Mouse (Mus musculus) kidney, adult 2 months (tissue): ENCODE results near the gene Zbtb8a. TPM values are rescaled to one million over a fixed set of nuclear protein-coding genes. Genes with fewer than 3 reads are reported as not detected.

Experiments used
- DNase-seq: peaks from one replicate; pipeline ENCODE4 v3.0.0; 2021
- H3K27ac ChIP-seq: fragments of 200-500 bp; 2 replicates; pipeline ENCODE4 v1.5.1; 2012; ENCODE audit warnings: low read depth, low read length, control low read depth, inconsistent platforms; ENCODE audit not compliant: insufficient read depth
- H3K27me3 ChIP-seq: fragments of 200-500 bp; replicated peaks from 2 replicates; pipeline ENCODE4 v1.6.1; 2012; ENCODE audit warnings: mild to moderate bottlenecking, moderate library complexity, low read length, inconsistent platforms; ENCODE audit not compliant: control insufficient read depth, insufficient read depth
- H3K36me3 ChIP-seq: fragments of 200-500 bp; 2 replicates; pipeline ENCODE4 v1.6.1; 2012; ENCODE audit warnings: mild to moderate bottlenecking, moderate library complexity, low read length, inconsistent platforms; ENCODE audit not compliant: control insufficient read depth, insufficient read depth
- H3K4me1 ChIP-seq: fragments of 200-500 bp; 2 replicates; pipeline ENCODE4 v1.6.1; 2011; ENCODE audit warnings: low read length; ENCODE audit not compliant: control insufficient read depth, insufficient read depth
- H3K4me3 ChIP-seq: fragments of 200-500 bp; 2 replicates; pipeline ENCODE4 v1.5.1; 2011; ENCODE audit warnings: mild to moderate bottlenecking, low read depth, low read length, control low read depth; ENCODE audit not compliant: insufficient read depth
- CTCF ChIP-seq: fragments of 200-500 bp; conservative IDR thresholded peaks from 2 replicates; pipeline ENCODE4 v1.5.1; 2011; ENCODE audit warnings: low read depth, mild to moderate bottlenecking, control low read depth, low read length, moderate library complexity, mixed read lengths; ENCODE audit not compliant: insufficient read depth, insufficient read length
- POLR2A ChIP-seq: fragments of 200-500 bp; IDR thresholded peaks from one replicate; pipeline ENCODE4 v1.6.1; 2011; ENCODE audit warnings: low read depth, low read length, control low read depth
- whole genome bisulfite sequencing: fragments of 180-500 bp; shearing (Covaris S2); methylation state at CpG from one replicate; pipeline ENCODE4 v1.1.7; 2018; 5-methylcytosine and 5-hydroxymethylcytosine counted together
- polyA plus RNA-seq: library from polyadenylated mRNA; depleted of rRNA; stranded (reverse); fragments of >200 nt; gene quantifications from 2 replicates; pipeline ENCODE4 v1.2.3, GENCODE M21; 2012

Gene Zbtb8a
- polyA plus RNA-seq, 1 experiment: 5.4 TPM

DNA sequence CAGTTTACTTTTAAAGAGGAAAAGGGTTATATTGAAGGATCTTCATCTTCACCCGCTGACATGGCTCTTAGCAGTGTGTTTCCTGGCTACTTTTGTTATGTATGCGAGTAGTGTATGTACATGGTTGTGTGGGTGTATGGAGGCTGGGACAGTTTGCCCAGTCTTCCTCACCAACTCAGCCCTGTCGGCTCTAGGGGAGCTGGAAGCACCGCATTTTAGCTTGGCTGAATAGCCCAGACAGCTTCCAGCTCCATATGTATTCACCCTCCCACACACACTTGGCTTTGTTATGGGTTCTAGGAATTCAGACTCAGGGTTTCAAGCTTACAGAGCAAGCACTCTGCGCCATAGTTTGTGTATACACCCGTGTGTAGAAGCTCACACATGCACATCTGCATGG is 26.8 kb downstream of the Zbtb8a start:
- Histone ChIP-seq H3K36me3 (peaks cover 1% of the 10 kb centered on the region; the same call in 1 of the 2 replicates), H3K27me3 (no peaks in the 10 kb centered on the region), H3K27ac (no peak overlapping the region), H3K4me3 (no peak overlapping the region), H3K4me1 (no peaks in the 10 kb centered on the region)
- WGBS: 70% methylated on average over 6 of the region's 6 CpGs
- no peak for TF ChIP-seq CTCF
- TF ChIP-seq POLR2A: no peak
- no peak for DNase-seq

DNA sequence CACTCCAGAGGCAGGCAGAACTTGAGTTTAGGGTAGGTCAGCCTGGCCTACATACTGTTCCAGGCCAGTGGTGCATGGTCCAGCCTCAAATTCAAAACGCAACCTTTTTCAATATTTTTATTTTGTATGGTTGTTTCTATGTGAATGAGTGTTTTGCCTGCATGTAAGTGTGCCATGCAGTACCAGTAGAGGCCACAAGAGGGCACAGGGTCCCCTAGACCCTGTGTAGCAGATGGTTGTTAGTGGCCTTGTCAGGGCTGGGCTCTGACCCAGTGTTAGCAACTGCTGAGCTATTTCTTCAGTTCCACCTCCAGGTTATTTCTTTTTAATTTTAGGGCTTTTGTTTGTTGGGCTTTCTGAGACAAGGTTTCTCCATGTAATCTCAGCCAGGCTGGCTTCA is 27.3 kb downstream of the Zbtb8a start:
- H3K36me3 ChIP-seq: peaks cover 1% of the 10 kb centered on the region; the same call in 1 of the 2 replicates
- 2% methylated on average over 1 of the region's 1 CpGs for WGBS
- peak; percentile 78 for DNase-seq
- TF ChIP-seq CTCF: peak; percentile 95
- TF ChIP-seq POLR2A: no peak
- H3K4me1 ChIP-seq: no peaks in the 10 kb centered on the region
- no peak overlapping the region for H3K4me3 ChIP-seq
- H3K27me3 ChIP-seq: no peaks in the 10 kb centered on the region
- no peak overlapping the region for H3K27ac ChIP-seq

DNA sequence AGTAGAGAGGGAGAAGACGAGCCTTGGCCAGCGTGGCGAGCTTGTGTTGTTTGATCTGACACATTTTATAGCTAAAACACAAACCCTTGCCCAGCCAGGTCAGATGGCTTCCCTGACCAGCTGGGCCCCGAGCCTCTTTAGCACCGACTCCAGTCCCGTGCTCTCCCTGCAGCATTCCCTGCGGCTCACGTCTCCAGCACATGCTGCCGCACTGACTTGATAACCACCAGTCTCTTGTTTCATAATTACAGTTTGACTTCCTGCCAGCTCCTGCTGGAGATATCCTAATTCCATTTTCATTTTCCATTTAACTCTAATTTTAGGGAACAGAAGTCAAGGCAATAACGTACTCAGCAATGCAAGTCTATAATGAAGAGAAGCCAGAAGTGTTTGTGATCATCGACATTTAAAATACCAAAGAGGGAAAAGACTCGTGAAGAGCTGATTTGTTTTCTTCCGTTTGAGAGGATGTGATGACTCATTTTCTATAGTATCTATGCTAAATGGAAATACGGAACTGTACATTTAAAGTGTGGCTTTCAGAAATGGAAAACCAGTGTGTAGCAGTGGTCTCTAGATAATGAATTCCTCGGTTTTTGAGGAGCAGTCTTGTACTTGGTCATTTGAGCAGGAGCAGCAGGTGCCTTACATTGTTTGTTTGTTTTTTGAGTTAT is 31.3 kb downstream of the Zbtb8a start:
- no peaks in the 10 kb centered on the region for H3K27me3 ChIP-seq
- TF ChIP-seq POLR2A (no peak), CTCF (no peak)
- H3K27ac ChIP-seq: no peak overlapping the region
- H3K4me3 ChIP-seq: no peak overlapping the region
- peaks cover 8% of the 10 kb centered on the region for H3K36me3 ChIP-seq
- 61% methylated on average over 15 of the region's 15 CpGs for WGBS
- DNase-seq: peak; percentile 31
- no peaks in the 10 kb centered on the region for H3K4me1 ChIP-seq

DNA sequence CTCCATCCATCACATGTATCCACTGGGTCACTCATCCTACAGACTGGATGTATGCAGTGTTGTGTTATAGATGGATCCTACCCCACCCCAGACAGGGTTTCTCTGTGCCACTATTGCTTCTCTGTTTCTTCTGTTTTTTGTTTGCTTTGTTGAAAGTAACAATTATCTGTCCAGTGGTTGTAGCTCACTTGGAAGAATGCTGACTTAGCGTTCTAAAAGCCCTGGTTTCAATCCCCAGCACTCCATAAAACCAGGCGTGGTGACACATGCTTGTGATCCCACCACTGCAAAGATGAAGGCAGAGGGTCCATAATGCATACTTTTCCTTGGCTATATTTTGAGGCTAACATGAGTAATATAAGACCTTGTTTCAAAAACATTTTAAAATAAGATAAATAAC is 35.2 kb downstream of the Zbtb8a start:
- Histone ChIP-seq H3K4me1 (no peaks in the 10 kb centered on the region), H3K4me3 (no peak overlapping the region), H3K27me3 (no peaks in the 10 kb centered on the region), H3K27ac (no peak overlapping the region), H3K36me3 (peaks cover 8% of the 10 kb centered on the region)
- no peak for TF ChIP-seq POLR2A
- TF ChIP-seq CTCF: no peak
- no peak for DNase-seq
- WGBS: 96% methylated on average over 2 of the region's 2 CpGs

DNA sequence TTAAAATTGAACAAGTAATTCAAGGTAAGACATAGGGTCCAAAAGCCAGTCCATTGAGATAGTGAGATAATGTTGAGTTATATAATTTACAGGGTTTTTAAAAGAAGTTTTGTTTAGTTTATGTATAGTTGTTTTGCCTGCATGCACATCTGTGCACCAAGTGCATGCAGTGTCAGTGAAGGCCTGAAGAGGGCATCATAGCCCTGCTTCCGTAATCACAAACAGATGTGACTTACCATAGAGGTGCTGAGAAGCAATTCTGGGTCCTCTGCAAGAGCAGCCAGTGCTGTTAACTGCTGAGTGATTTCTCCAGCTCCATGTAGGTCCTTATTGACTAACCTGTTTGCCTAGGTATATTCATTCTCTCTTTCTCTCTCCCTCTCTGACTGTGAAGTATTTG is 36.0 kb downstream of the Zbtb8a start:
- TF ChIP-seq POLR2A (no peak), CTCF (peak; percentile 40)
- 88% methylated on average over 1 of the region's 1 CpGs for whole genome bisulfite sequencing
- no peak for DNase-seq
- no peak overlapping the region for H3K4me3 ChIP-seq
- H3K27me3 ChIP-seq: no peaks in the 10 kb centered on the region
- no peak overlapping the region for H3K27ac ChIP-seq
- peaks cover 8% of the 10 kb centered on the region for H3K36me3 ChIP-seq
- H3K4me1 ChIP-seq: no peaks in the 10 kb centered on the region

DNA sequence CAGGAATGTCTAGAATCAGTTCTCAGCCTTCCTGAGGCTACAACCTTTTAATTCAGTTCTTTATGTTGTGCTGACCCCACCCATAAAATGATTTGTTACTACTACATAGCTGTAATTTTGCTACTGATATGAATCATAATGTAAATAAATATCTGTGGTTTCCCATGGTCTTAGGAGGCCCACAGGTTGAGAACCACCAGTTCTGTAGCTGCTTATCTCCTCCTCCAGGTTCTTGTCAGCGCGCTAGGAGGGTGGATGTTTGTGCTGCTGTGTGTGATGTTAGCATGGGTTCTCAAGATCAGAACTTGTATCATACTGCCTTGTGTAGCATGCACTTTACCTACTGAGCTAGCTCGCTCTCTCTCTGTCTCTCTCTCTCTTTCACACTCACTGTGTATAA is 38.2 kb downstream of the Zbtb8a start:
- TF ChIP-seq POLR2A: no peak
- TF ChIP-seq CTCF: no peak
- no peak for DNase-seq
- Histone ChIP-seq H3K27me3 (no peaks in the 10 kb centered on the region), H3K4me1 (no peaks in the 10 kb centered on the region), H3K4me3 (no peak overlapping the region), H3K27ac (no peak overlapping the region), H3K36me3 (peaks cover 4% of the 10 kb centered on the region)
- 97% methylated on average over 3 of the region's 3 CpGs for WGBS

DNA sequence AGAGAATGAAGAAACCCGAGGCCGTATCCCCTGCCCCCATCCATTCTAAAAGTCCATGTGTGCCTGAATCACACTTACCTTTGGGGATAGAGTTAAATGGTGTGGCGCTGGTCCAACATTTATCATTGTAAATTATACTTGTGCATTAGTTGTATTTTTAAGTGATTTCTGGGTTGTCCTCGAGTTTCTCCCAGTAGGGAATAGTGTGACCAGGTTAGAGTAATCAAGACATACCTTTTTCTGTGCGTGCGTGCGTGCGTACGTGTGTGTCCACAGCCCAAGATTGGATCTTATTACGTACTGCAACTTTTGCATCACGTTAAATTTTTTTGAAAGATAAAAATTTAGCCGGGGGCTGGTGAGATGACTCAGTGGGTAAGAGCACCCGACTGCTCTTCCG is 41.6 kb downstream of the Zbtb8a start:
- peak overlapping the region; percentile 99; the same call in 1 of the 2 replicates for H3K27ac ChIP-seq
- H3K36me3 ChIP-seq: no peaks in the 10 kb centered on the region; the same call in 1 of the 2 replicates
- WGBS: 30% methylated on average over 14 of the region's 14 CpGs
- TF ChIP-seq CTCF (no peak), POLR2A (no peak)
- no peak for DNase-seq
- no peaks in the 10 kb centered on the region for H3K27me3 ChIP-seq
- H3K4me1 ChIP-seq: peaks cover 12% of the 10 kb centered on the region; the same call in 1 of the 2 replicates
- H3K4me3 ChIP-seq: peak overlapping the region; percentile 72
